Mouse (Mus musculus) ES-CJ7 (cell line): Measurements from ENCODE around the gene Olfr1158.
"Not testable (repeated sequence)": the region's sequence is repeated elsewhere in the genome, so short reads cannot be mapped to it uniquely, and the experiment has no call there.

Source experiments
- DNase-seq: peaks from one replicate; pipeline ENCODE4 v3.0.0; 2011; ENCODE audit warnings: low read depth, low spot score

The Olfr1158 gene

DNA sequence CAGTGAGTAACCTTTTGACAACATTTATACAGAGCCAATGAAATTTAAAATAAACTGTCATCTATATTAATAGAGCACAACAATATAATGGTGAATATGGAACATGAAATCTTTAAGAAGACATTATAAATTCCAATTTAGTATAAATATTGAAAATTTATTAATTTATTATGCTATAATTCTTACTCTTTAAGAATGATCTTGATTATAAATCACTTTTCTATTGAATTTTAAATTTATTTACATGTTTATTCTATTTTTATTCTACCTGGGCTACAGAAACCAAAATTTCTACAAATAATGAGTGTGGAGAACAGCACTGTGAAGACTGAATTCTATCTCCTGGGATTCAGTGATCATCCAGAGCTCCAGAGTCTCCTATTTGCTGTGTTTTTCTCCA is at the start of gene Olfr1158:
Gene Olfr1158, plus strand, starts transcription at position 301 of the 400 bp plus-strand sequence.
- DNase-seq: no peak

DNA sequence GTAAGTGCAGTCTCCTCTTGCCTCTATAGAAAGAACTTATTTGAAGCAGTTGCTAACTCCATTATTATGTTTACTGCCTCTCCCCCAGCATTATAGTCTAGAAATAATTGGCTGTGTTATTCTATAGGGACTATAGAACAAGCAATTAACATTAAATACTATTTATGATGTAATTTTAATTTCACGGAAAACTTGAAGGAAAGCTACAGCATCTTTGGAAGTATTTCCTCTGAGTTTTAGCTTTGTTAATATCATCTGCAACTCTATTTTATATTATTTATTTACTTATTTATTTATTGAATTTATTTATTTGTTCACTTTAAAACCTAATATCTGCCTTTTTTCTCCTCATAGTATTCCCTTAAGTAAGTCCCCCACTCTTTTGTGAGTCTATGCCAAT is 44.9 kb upstream of the Olfr1158 start, which contains the start of gene Olfr1155:
Gene Olfr1155, minus strand, starts transcription at position 101 of the 400 bp plus-strand sequence.
- DNase-seq: no peak

DNA sequence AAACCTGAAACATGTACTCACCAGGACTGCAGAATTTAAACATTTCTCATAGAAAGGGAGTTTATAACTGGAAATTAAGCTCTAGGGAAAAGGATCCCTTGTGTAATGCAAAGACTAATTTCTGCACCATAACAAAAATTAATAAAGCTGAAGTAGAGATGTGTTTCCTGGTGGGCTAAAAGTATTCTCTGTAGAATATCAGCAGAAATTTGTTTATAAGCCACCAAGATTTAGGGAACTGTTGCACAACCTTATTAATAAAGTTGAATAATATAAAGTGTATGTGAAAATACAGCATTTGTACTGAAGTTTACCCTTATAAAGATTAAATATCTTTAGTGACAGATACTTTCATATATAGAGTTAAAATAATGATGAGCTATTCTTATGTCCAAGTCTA is 36.9 kb upstream of the Olfr1158 start, which contains the start of gene Olfr1156:
Gene Olfr1156, minus strand, starts transcription at position 101 of the 400 bp plus-strand sequence.
- no peak for DNase-seq

DNA sequence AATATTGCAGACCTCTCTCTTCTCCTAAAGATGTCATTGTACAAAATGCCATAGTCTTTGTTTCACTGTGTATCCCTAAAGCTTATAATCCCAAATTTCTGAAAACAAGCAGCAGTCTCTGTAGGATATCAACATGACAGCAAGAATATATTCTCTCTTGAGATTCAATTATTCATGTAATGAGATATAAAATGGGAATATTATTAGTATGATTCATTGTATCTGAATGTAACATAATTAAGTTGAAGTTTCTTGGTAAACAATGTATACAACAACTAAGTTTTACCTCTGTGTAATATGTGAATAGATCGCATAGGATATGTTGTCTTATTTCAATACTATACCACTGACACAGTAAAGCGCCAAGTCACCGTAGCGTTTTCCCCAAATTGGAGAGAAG is 21.7 kb upstream of the Olfr1158 start, which contains the start of gene Olfr1157:
Gene Olfr1157, minus strand, starts transcription at position 101 of the 400 bp plus-strand sequence.
- no peak for DNase-seq

DNA sequence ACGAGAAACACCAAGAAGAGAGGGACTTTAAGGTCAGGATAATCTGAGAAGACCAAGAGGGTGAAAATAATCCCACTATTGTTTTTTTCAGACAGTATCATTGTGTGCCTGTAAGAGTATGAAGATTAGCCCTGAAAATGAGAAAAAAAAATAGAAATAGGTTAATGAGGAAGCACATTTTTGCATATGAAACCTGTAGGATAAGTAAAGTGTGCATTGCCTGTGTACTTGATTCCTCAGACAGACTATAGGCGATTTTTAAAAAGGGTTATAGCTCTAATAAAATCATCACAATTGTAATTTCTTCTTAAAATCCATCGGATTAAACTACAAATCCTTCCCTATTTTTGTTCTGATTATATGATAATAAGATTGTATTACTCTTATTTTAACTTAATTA is 15.3 kb upstream of the Olfr1158 start, which contains the start of gene Olfr74:
Gene Olfr74, minus strand, starts transcription at position 101 of the 400 bp plus-strand sequence.
- no peak for DNase-seq

DNA sequence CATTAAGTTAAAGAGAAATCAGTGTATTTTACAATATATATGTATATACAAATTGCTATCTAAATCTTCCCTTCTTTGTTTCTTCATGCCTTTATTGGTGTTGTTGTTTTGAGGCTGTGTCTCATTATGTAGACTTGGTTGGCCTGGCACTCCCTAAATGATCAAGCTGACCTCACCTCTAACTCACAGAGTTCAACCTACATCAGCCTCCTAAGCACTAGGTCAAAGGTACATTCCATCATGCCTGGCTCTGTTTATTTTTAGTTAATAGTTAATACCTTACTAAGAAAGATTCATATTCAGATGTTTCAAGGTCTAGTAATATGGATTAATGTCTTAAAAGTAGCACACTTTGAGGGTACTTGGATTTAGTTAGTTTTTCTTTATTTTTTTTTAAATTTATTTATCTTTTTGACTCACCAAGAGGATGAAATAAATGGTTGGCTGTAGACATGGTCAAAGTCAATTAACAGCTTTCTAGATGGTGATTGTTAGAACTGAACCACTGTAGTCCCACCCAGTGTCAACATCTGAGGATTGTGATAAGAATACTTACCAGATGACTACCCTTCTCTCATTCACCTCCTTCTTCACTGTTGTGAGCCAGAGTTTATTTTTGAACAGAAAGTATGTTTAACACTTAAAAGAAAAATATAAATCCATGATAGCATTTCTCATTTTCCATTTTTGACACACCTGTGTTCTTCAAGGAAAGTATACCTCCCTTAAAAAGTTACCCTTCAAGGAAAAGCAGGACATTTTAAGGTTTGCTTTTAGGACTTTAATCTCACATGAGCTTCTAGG is 17.8 kb downstream of the Olfr1158 start, which contains the start of gene Olfr1160:
Gene Olfr1160, minus strand, starts transcription at position 754 of the 804 bp plus-strand sequence.
- no peak for DNase-seq

DNA sequence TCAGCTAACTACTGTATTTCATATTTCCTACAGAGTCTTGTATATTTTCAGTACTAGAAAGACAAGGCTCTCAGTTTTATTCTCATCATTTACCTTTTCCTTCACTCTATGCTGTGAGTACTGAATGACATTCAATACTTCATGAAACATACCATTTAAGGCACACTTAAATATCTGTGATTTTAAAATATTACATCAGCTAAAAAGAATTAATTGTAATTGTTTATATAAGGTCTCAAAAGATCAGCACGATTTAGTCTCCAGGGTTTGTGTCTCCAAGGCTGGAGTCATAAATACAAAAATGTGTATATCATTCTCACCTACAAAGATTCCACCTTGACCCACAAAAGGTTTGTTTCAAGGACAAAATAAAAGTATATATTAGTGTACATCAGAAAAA is 32.6 kb downstream of the Olfr1158 start, which contains the start of gene Olfr1161:
Gene Olfr1161, plus strand, starts transcription at position 301 of the 400 bp plus-strand sequence.
- DNase-seq: not testable (repeated sequence)

DNA sequence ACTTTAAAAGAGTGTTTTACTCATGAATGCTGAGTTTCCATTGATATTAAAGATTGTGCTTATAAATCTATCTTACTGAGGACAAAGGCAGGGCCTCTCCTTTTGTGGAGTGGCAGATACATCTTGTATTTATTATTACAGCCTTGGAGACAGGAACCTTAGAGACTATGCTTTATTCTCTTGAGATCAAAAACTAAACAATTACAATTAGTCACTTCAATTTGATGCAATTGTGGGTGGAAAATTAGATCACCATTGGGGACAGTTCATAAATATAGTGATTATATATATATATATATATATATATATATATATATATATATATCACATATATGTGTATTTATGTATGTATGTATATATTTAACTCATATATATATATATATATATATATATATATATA is 47.7 kb downstream of the Olfr1158 start, which contains the start of gene Olfr73:
Gene Olfr73, minus strand, starts transcription at position 101 of the 400 bp plus-strand sequence.
- DNase-seq: no peak
